Mouse (Mus musculus) hindbrain, embryonic 16.5 days (tissue): ENCODE measurements at regions not wholly inside any gene's neighbourhood (a gene's known extent, or its start where the extent isn't known, plus 50 kb on each side); places are given as distances from the start of the nearest gene placed in this dataset.

ENCODE experiments used
- ATAC-seq: fragments of 200-750 bp; cut with Nextera tagmentation; 2 replicates; pipeline ENCODE4 v1.8.0; 2017; ENCODE audit warnings: moderate TSS enrichment, moderate library complexity
- H3K27ac ChIP-seq: fragments of 300-500 bp; sonication (generic); 2 replicates; pipeline ENCODE4 v1.5.1; 2014; ENCODE audit warnings: low read depth, mild to moderate bottlenecking, control low read depth, low read length, moderate library complexity
- H3K27me3 ChIP-seq: fragments of 300-500 bp; sonication (generic); replicated peaks from 2 replicates; pipeline ENCODE4 v1.6.1; 2014; ENCODE audit warnings: low read length; ENCODE audit not compliant: control insufficient read depth, insufficient read depth
- H3K36me3 ChIP-seq: fragments of 300-500 bp; sonication (generic); 2 replicates; pipeline ENCODE4 v1.6.1; 2014; ENCODE audit warnings: mild to moderate bottlenecking, low read length, moderate library complexity, mixed read lengths; ENCODE audit not compliant: control insufficient read depth, insufficient read depth
- H3K4me1 ChIP-seq: fragments of 300-500 bp; sonication (generic); 2 replicates; pipeline ENCODE4 v1.6.1; 2014; ENCODE audit warnings: low read depth, low read length; ENCODE audit not compliant: control insufficient read depth, insufficient read depth
- H3K4me2 ChIP-seq: fragments of 300-500 bp; sonication (generic); 2 replicates; pipeline ENCODE4 v1.6.1; 2014; ENCODE audit warnings: mild to moderate bottlenecking, low read length, control low read depth, moderate library complexity
- H3K4me3 ChIP-seq: fragments of 300-500 bp; sonication (generic); 2 replicates; pipeline ENCODE4 v1.5.1; 2014; ENCODE audit warnings: mild to moderate bottlenecking, low read length, control low read depth, moderate library complexity
- H3K9ac ChIP-seq: fragments of 300-500 bp; sonication (generic); 2 replicates; pipeline ENCODE4 v1.6.1; 2014; ENCODE audit warnings: low read depth, mild to moderate bottlenecking, control low read depth, low read length, moderate library complexity
- H3K9me3 ChIP-seq: fragments of 300-500 bp; sonication (generic); 2 replicates; pipeline ENCODE4 v1.6.1; 2014; ENCODE audit warnings: mild to moderate bottlenecking, low read length, moderate library complexity; ENCODE audit not compliant: control insufficient read depth
- WGBS: fragments of 180-500 bp; shearing (Covaris S2); extraction: QIAGEN DNeasy Blood & Tissue Kit; methylation state at CpG from one replicate; pipeline ENCODE4 v1.1.7; 2014; 5-methylcytosine and 5-hydroxymethylcytosine counted together

DNA sequence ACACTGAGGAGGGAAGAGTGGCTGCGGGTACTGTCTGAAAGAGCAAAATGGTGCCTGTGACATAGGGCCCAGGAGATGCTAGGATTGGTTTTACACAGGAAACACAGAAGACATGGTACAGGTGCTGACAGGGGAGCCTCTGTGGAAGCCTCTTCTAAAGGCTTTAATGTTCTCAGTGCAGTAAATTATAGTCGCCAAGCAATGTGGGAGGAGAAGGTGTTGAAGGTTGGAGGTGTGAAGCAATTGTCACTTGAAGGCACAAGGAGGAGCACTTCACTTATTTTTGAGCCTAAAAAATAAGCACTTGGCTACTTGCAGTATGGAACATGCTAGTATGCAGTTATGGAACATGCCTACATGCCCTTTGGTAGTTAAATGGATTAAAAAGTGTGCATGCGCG, 283.6 kb upstream of the Pkdcc start:
- Histone ChIP-seq H3K9ac (no peak overlapping the region), H3K4me3 (no peak overlapping the region), H3K36me3 (no peaks in the 10 kb centered on the region), H3K4me1 (peaks cover 6% of the 10 kb centered on the region), H3K4me2 (no peak overlapping the region), H3K9me3 (no peaks in the 10 kb centered on the region), H3K27ac (no peak overlapping the region), H3K27me3 (no peaks in the 10 kb centered on the region)
- ATAC-seq = no peak
- 96% methylated on average over 4 of the region's 4 CpGs for WGBS

DNA sequence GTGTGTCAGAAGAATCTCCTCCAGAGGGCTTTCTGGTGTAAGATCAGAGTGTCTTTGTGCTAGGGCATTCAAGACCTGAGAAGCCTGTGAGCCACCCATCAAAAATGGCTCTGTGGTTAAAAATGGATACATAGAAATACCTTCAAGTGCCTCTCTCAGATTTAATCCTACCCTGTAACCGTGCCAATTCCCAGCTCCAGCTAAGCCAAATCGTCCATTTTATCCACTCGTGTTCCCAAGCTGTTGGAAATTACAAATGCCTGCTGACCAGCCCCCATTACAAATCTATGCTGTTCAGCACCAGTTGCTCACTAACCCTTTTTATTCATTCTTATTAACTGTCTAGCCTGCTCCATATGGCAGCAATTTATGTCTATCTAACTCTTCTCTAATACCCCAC, 278.3 kb upstream of the Pkdcc start:
- Histone ChIP-seq H3K4me2 (no peak overlapping the region), H3K4me3 (no peak overlapping the region), H3K27ac (no peak overlapping the region), H3K27me3 (no peaks in the 10 kb centered on the region), H3K9ac (no peak overlapping the region), H3K36me3 (no peaks in the 10 kb centered on the region), H3K9me3 (no peaks in the 10 kb centered on the region), H3K4me1 (no peaks in the 10 kb centered on the region)
- 59% methylated on average over 3 of the region's 3 CpGs for WGBS
- ATAC-seq = no peak

DNA sequence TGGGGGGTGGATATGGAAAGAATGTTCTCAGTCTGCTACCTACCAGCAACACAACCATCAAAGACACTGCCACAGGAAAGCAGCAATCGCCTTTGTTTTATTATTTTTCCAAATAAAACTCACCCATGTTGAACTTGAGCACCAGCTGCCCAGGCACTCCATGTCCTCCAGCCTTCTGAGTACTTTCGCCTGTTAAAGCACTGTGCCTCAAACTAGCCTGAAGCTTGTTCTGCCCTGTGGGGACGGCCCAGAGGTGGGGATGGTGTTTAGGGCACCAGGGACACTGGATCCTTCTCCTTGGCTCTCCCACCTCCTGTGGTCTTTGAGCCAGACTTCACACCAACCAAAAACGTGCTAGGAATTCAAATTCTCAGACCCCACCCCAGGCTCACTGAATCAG, 269.0 kb upstream of the Pkdcc start:
- Histone ChIP-seq H3K27ac (no peak overlapping the region), H3K36me3 (no peaks in the 10 kb centered on the region), H3K9me3 (no peaks in the 10 kb centered on the region), H3K4me2 (no peak overlapping the region), H3K4me3 (no peak overlapping the region), H3K27me3 (no peaks in the 10 kb centered on the region), H3K4me1 (no peaks in the 10 kb centered on the region), H3K9ac (no peak overlapping the region)
- 64% methylated on average over 4 of the region's 4 CpGs for WGBS
- ATAC-seq = no peak

DNA sequence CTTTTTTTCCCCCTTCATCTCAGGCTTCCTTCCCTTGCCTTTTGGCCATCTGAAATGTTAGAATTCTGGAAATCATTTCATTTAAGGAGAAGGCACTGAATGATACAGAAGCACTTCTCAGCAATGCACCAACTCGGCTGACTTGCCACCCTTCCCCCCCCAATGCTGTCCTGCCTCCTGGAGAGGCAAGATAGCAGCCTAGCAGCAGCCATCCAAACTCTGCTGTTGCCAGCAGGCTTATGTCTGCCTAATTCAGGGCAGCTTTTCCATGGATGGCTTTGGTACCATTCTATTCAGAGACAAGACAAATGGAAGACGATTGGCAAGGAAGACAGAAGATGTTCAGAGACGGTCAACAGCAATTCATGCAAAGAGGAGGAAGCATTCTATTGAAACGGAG, 265.3 kb upstream of the Pkdcc start:
- Histone ChIP-seq H3K27me3 (no peaks in the 10 kb centered on the region), H3K4me2 (no peak overlapping the region), H3K9me3 (no peaks in the 10 kb centered on the region), H3K9ac (no peak overlapping the region), H3K27ac (no peak overlapping the region), H3K4me3 (no peak overlapping the region), H3K36me3 (no peaks in the 10 kb centered on the region), H3K4me1 (no peaks in the 10 kb centered on the region)
- no peak for ATAC-seq
- 46% methylated on average over 4 of the region's 4 CpGs for WGBS

DNA sequence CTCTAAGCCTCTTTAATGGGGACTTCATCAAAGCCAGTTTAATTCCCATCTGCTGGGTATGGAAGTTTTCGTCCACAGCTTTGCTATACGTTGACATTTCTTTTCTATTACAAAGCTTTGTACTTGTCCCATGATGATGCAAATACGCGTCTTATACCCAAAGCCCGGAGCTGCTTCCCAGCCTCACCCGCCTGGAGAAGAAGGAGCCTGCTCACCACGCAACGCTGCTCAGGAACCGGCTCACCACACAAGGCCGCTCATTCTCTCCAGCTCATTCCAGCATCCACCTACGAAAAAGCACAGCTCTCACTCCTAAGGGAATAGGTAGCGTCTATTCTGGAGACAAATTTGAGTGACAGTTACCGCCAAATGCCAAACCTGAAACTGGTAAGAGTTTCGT, 264.8 kb upstream of the Pkdcc start:
- Histone ChIP-seq H3K27me3 (no peaks in the 10 kb centered on the region), H3K36me3 (no peaks in the 10 kb centered on the region), H3K4me1 (no peaks in the 10 kb centered on the region), H3K9ac (no peak overlapping the region), H3K9me3 (no peaks in the 10 kb centered on the region), H3K27ac (no peak overlapping the region), H3K4me3 (no peak overlapping the region), H3K4me2 (no peak overlapping the region)
- no peak for ATAC-seq
- 76% methylated on average over 14 of the region's 14 CpGs for WGBS

DNA sequence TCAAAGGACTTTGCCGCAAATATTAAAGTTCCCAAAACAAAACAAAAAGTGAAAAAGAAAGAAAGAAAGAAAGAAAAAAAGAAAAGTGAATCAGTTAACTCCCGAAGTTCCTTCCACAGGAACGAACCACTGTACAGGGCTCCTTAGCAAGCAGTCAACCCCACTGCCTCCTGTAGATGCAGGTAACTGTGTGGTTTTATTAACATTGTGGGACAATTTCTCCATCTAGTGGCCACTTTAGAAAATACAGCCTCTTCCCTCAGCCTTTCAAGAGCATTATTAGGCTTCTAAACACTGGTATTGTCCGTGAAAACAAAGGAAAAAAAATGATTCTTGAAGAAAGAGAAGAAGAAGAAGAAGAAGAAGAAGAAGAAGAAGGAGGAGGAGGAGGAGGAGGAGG, 257.7 kb upstream of the Pkdcc start:
- Histone ChIP-seq H3K4me2 (no peak overlapping the region), H3K36me3 (no peaks in the 10 kb centered on the region), H3K4me3 (no peak overlapping the region), H3K27me3 (no peaks in the 10 kb centered on the region), H3K9me3 (no peaks in the 10 kb centered on the region), H3K27ac (no peak overlapping the region), H3K9ac (no peak overlapping the region), H3K4me1 (no peaks in the 10 kb centered on the region)
- ATAC-seq = peak; percentile 78
- 40% methylated on average over 4 of the region's 4 CpGs for WGBS

DNA sequence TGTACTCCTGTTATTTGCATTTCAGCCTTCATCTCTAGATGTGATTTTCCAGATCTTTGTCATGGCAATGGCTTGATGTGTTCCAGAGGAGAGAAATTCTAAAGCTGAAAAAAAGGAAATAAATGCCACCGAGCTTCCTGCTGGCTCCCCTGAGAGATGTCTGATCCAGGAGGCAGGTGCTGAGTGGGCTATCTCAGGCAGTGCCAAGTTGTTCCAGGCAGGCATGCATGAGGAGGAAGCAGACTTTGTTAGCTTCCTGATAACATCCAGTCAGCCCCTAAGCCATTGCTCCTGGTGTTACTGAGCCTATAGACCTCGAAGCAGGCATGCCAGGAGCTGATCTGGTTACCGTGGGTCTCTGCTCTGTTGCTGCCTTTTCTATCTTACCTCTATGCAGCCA, 251.7 kb upstream of the Pkdcc start:
- ATAC-seq = no peak
- Histone ChIP-seq H3K9ac (no peak overlapping the region), H3K4me3 (no peak overlapping the region), H3K4me1 (no peaks in the 10 kb centered on the region), H3K27ac (no peak overlapping the region), H3K4me2 (no peak overlapping the region), H3K9me3 (no peaks in the 10 kb centered on the region), H3K27me3 (no peaks in the 10 kb centered on the region), H3K36me3 (no peaks in the 10 kb centered on the region)
- 89% methylated on average over 3 of the region's 3 CpGs for WGBS

DNA sequence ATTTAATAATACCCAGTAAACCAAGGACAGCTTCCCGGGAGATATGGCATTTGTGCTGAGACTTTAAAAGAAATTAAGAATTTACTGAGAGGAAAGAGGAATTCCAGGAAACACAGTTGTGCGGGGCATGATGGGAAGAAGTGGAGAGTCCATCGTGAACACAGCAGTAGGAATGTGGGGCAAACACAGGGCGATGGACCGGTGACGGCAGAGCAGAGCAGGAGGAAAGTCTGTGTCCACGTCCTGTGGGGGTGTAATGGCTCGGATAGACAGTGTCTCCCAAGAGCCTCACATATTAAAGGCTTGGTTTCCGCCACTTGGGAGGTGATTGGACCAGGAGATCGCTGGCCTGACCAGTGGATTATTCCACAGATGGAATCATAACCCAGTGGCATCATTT, 215.4 kb upstream of the Pkdcc start:
- Histone ChIP-seq H3K27ac (no peak overlapping the region), H3K4me3 (no peak overlapping the region), H3K9me3 (no peaks in the 10 kb centered on the region), H3K9ac (no peak overlapping the region), H3K4me1 (no peaks in the 10 kb centered on the region), H3K4me2 (no peak overlapping the region), H3K36me3 (no peaks in the 10 kb centered on the region), H3K27me3 (no peaks in the 10 kb centered on the region)
- no peak for ATAC-seq
- 72% methylated on average over 10 of the region's 10 CpGs for WGBS

DNA sequence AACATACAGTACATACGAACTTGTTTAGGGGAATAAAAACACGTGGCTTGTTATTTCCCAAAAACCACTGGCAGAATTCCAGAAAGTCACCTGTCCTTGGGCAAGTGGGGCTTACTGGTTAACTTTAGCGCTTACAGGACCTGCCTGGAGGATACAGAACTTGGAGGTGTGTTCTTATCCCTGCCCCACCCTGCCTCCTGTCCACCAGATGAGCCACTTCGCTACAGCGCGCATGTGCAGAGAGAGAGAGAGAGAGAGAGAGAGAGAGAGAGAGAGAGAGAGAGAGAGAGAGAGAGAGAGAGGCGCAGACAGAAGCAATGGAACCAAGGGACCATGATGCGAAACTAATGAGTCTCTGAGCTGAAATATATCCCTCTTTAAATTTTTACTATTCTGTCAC, 214.7 kb upstream of the Pkdcc start:
- ATAC-seq = no peak
- H3K9ac ChIP-seq = no peak overlapping the region

DNA sequence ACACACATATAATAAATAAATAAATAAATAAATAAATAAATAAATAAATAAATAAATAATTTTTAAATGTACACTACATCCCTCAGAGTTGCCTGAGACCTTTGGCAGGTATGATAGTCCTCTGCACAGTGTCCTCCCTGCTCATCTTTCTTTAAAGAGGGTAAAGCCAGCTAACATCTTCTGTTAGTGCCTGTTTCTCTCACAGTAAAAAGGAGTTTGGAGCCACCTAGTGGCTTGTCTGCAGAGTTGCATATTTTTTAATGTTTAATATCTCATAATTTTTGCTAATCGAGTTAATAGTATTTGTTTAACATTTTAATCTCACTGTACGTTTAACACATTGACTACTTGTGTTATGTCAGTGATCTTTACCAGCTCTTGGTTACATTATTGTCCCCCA, 213.5 kb upstream of the Pkdcc start:
- no peak overlapping the region for H3K27ac ChIP-seq
- peak; percentile 88 for ATAC-seq
- H3K4me2 ChIP-seq = no peak overlapping the region
- H3K27me3 ChIP-seq = no peaks in the 10 kb centered on the region
- WGBS = 7% methylated on average over 2 of the region's 2 CpGs
- no peaks in the 10 kb centered on the region for H3K36me3 ChIP-seq
- H3K9ac ChIP-seq = no peak overlapping the region
- no peaks in the 10 kb centered on the region for H3K4me1 ChIP-seq
- no peaks in the 10 kb centered on the region for H3K9me3 ChIP-seq
- no peak overlapping the region for H3K4me3 ChIP-seq

More for the DNA sequence above, 214.7 kb upstream of the Pkdcc start:
- no peaks in the 10 kb centered on the region for H3K36me3 ChIP-seq
- no peaks in the 10 kb centered on the region for H3K9me3 ChIP-seq
- no peak overlapping the region for H3K27ac ChIP-seq
- H3K4me3 ChIP-seq = no peak overlapping the region
- WGBS = 62% methylated on average over 8 of the region's 8 CpGs
- H3K4me1 ChIP-seq = no peaks in the 10 kb centered on the region
- no peaks in the 10 kb centered on the region for H3K27me3 ChIP-seq
- no peak overlapping the region for H3K4me2 ChIP-seq
